Mouse (Mus musculus) bone marrow, adult 2 months (tissue): ENCODE results near the gene Acadl. TPM values are rescaled to one million over a fixed set of nuclear protein-coding genes. Genes with fewer than 3 reads are reported as not detected.

Experiments
- H3K27ac ChIP-seq: fragments of 200-500 bp; 2 replicates; pipeline ENCODE4 v1.5.1; 2012; ENCODE audit warnings: low read depth, mild to moderate bottlenecking, control low read depth, inconsistent platforms, low read length; ENCODE audit not compliant: control insufficient read depth, poor library complexity, insufficient read depth
- H3K4me1 ChIP-seq: fragments of 200-500 bp; 2 replicates; pipeline ENCODE4 v1.6.1; 2011; ENCODE audit warnings: low read length; ENCODE audit not compliant: control insufficient read depth, insufficient read depth
- H3K4me3 ChIP-seq: fragments of 200-500 bp; replicated peaks from 2 replicates; pipeline ENCODE3; 2011; ENCODE audit warnings: mild to moderate bottlenecking, low read depth, low read length, control low read depth; ENCODE audit not compliant: control insufficient read depth
- CTCF ChIP-seq: fragments of 200-500 bp; IDR thresholded peaks from 2 replicates; pipeline ENCODE4 v1.5.1; 2011; ENCODE audit warnings: low read length, control low read depth; ENCODE audit not compliant: control insufficient read depth, insufficient read depth
- POLR2A ChIP-seq: fragments of 200-500 bp; IDR thresholded peaks from 2 replicates; pipeline ENCODE4 v1.6.1; 2011; ENCODE audit warnings: low read depth, mild to moderate bottlenecking, control low read depth, low read length, borderline replicate concordance; ENCODE audit not compliant: control insufficient read depth
- WGBS: fragments of 180-500 bp; shearing (Covaris S2); methylation state at CpG from one replicate; pipeline ENCODE4 v1.1.7; 2018; 5-methylcytosine and 5-hydroxymethylcytosine counted together
- polyA plus RNA-seq: library from polyadenylated mRNA; stranded (reverse); fragments of >200 nt; gene quantifications from 2 replicates; pipeline ENCODE4 v1.2.4, GENCODE M21; 2011; ENCODE audit warnings: low replicate concordance; ENCODE audit not compliant: missing spikeins, insufficient read depth, insufficient read length

Gene Acadl
- polyA plus RNA-seq, 1 experiment, result 42.7 TPM

GRCm38 (mm10) chr1:66815941-66816777 is 46.9 kb downstream of the Acadl start:
- H3K4me1 ChIP-seq, result peaks cover 3% of the 10 kb centered on the region
- H3K4me3 ChIP-seq, result peak overlapping the region; percentile 98
- H3K27ac ChIP-seq, result peak overlapping the region; percentile 96
- no peak for TF ChIP-seq POLR2A
- TF ChIP-seq CTCF, result no peak
- under 1% methylated on average over 39 of the region's 39 CpGs for WGBS

DNA sequence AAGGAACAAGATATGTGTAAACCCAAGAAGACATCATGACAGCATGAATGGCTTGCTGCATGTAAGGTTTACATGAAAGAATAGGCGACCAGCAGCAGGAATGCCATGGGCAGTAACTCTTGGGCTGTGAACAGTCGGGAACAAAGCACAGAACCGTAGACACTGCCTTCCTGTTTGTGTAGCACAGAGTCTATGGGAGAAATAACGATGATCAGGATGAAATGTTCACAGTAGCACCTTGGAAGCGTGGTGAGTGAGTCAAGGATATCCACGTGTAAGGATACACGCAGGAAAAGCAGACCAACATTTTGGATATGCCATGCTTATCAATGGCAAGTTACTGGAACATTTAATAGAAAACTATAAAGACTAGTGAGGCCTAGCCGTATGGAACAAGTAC is 48.3 kb downstream of the Acadl start:
- no peak overlapping the region for H3K27ac ChIP-seq
- peaks cover 3% of the 10 kb centered on the region for H3K4me1 ChIP-seq
- TF ChIP-seq CTCF (no peak), POLR2A (no peak)
- WGBS, result 13% methylated on average over 8 of the region's 8 CpGs
- H3K4me3 ChIP-seq, result peak overlapping the region; percentile 16

GRCm38 (mm10) chr1:66813191-66813590 is 49.9 kb downstream of the Acadl start:
- Histone ChIP-seq H3K27ac (no peak overlapping the region), H3K4me3 (no peak overlapping the region), H3K4me1 (peaks cover 3% of the 10 kb centered on the region)
- WGBS, result 84% methylated on average over 1 of the region's 1 CpGs
- TF ChIP-seq CTCF (no peak), POLR2A (no peak)

GRCm38 (mm10) chr1:66806821-66807220 is 56.3 kb downstream of the Acadl start:
- 94% methylated on average over 1 of the region's 1 CpGs for WGBS
- Histone ChIP-seq H3K27ac (no peak overlapping the region), H3K4me1 (no peaks in the 10 kb centered on the region), H3K4me3 (no peak overlapping the region)
- TF ChIP-seq CTCF (no peak), POLR2A (no peak)

GRCm38 (mm10) chr1:66805408-66805807 is 57.7 kb downstream of the Acadl start:
- Histone ChIP-seq H3K27ac (no peak overlapping the region), H3K4me3 (no peak overlapping the region), H3K4me1 (no peaks in the 10 kb centered on the region)
- WGBS, result 93% methylated on average over 1 of the region's 1 CpGs
- TF ChIP-seq CTCF (no peak), POLR2A (no peak)

GRCm38 (mm10) chr1:66804710-66805109 is 58.4 kb downstream of the Acadl start:
- Histone ChIP-seq H3K4me1 (no peaks in the 10 kb centered on the region), H3K27ac (no peak overlapping the region), H3K4me3 (no peak overlapping the region)
- TF ChIP-seq POLR2A, result no peak
- no peak for TF ChIP-seq CTCF
- 78% methylated on average over 5 of the region's 5 CpGs for WGBS

DNA sequence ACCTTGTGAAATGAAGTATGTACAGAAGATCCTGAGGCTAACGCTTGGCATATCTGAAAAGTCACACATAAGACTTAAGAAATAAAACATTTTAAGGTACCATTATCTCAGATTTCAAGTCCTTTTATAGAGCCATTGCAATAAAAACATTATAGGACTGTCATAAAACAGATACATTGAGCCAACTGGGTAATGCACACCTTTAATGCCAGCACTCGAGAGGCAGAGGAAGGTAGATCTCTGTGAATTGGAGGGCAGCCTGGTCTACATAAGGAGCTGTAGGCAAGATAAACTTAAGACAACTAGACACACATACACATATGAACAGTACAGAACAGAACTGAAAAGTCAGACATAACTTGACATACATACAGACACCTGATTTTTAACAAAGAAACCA is 65.1 kb downstream of the Acadl start:
- 92% methylated on average over 2 of the region's 2 CpGs for WGBS

GRCm38 (mm10) chr1:66792838-66793466 is 70.1 kb downstream of the Acadl start:
- 80% methylated on average over 2 of the region's 2 CpGs for WGBS
- Histone ChIP-seq H3K27ac (no peak overlapping the region), H3K4me3 (no peak overlapping the region), H3K4me1 (no peaks in the 10 kb centered on the region)
- TF ChIP-seq CTCF (no peak), POLR2A (no peak)

More for the DNA sequence above, 65.1 kb downstream of the Acadl start:
- H3K4me3 ChIP-seq, result no peak overlapping the region
- TF ChIP-seq CTCF (no peak), POLR2A (no peak)
- no peaks in the 10 kb centered on the region for H3K4me1 ChIP-seq
- no peak overlapping the region for H3K27ac ChIP-seq
